Mouse (Mus musculus): ENCODE data around the gene Uba1.
"Not testable (repeated sequence)": the region's sequence is repeated elsewhere in the genome, so short reads cannot be mapped to it uniquely, and the experiment has no call there.

Gene Uba1

DNA sequence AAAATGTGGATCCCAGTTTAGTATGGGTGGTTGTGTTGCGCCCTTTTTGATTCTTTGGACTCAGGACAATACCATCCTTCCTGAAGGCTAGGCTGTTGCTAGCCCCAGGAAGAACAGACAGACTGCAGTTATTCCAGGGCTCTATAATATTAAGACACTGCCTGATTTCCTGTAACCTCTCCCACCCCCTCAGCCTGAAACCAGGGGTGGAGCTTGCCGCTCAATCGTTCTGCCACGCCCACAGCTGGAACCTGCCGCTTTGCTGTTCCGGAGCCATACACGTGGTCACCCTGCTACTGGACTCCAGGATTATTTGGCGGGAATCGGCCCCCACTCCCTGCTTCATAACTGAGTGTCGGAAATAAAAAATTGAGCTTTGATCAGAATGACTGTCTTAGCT lies 71.9 kb downstream of the Uba1 start:
- not testable (repeated sequence) for DNase-seq

All from kidney, adult 9 months (tissue).